Mouse (Mus musculus) intestine, postnatal 0 days (tissue): ENCODE data around the gene Golga7b. TPM values are rescaled to one million over a fixed set of nuclear protein-coding genes. Genes with fewer than 3 reads are reported as not detected.
A peak's percentile ranks its signal among the peaks of the same experiment; 100 is the strongest.

Experiments
- ATAC-seq: fragments of 200-750 bp; cut with Nextera tagmentation; 2 replicates; pipeline ENCODE4 v1.8.0; 2017; ENCODE audit warnings: mild to moderate bottlenecking, moderate TSS enrichment, moderate library complexity
- H3K27ac ChIP-seq: fragments of 300-500 bp; sonication (generic); 2 replicates; pipeline ENCODE4 v1.5.1; 2014; ENCODE audit warnings: mild to moderate bottlenecking, low read depth, low read length, moderate library complexity
- H3K27me3 ChIP-seq: fragments of 300-500 bp; sonication (generic); replicated peaks from 2 replicates; pipeline ENCODE4 v1.6.1; 2014; ENCODE audit warnings: low read length, mixed read lengths; ENCODE audit not compliant: control insufficient read depth, insufficient read depth
- H3K36me3 ChIP-seq: fragments of 300-500 bp; sonication (generic); 2 replicates; pipeline ENCODE4 v1.6.1; 2014; ENCODE audit warnings: mild to moderate bottlenecking, moderate library complexity; ENCODE audit not compliant: control insufficient read depth, insufficient read depth
- H3K4me1 ChIP-seq: fragments of 300-500 bp; sonication (generic); replicated peaks from 2 replicates; pipeline ENCODE4 v1.6.1; 2014; ENCODE audit warnings: antibody characterized with exemption, low read length, mixed read lengths; ENCODE audit not compliant: control insufficient read depth, insufficient read depth
- H3K4me2 ChIP-seq: fragments of 300-500 bp; sonication (generic); replicated peaks from 2 replicates; pipeline ENCODE4 v1.6.1; 2014; ENCODE audit warnings: low read depth, mild to moderate bottlenecking, moderate library complexity
- H3K4me3 ChIP-seq: fragments of 300-500 bp; sonication (generic); 2 replicates; pipeline ENCODE4 v1.5.1; 2014; ENCODE audit warnings: low read depth, low read length
- H3K9ac ChIP-seq: fragments of 300-500 bp; sonication (generic); 2 replicates; pipeline ENCODE4 v1.6.1; 2014; ENCODE audit warnings: mild to moderate bottlenecking, low read depth, low read length
- H3K9me3 ChIP-seq: fragments of 300-500 bp; sonication (generic); 2 replicates; pipeline ENCODE4 v1.6.1; 2016; ENCODE audit warnings: mixed run types; ENCODE audit not compliant: control insufficient read depth
- CTCF ChIP-seq: sonication (generic); IDR thresholded peaks from 2 replicates; pipeline ENCODE4 v1.5.1; 2016; ENCODE audit warnings: low read depth, mild to moderate bottlenecking, control low read depth, antibody characterized with exemption, moderate library complexity
- WGBS: fragments of 180-500 bp; shearing (Covaris S2); extraction: QIAGEN DNeasy Blood & Tissue Kit; methylation state at CpG from one replicate; pipeline ENCODE4 v1.1.7; 2014; 5-methylcytosine and 5-hydroxymethylcytosine counted together
- polyA plus RNA-seq: library from polyadenylated mRNA; unstranded; fragments of >200 nt; fragmentation: Nextera tagmentation; extraction: Ambion mirVana; gene quantifications from 2 replicates; pipeline ENCODE4 v1.2.1, GENCODE M21; 2015

Golga7b gene
- polyA plus RNA-seq, 1 experiment from 2014 or later: 0.86 TPM

DNA sequence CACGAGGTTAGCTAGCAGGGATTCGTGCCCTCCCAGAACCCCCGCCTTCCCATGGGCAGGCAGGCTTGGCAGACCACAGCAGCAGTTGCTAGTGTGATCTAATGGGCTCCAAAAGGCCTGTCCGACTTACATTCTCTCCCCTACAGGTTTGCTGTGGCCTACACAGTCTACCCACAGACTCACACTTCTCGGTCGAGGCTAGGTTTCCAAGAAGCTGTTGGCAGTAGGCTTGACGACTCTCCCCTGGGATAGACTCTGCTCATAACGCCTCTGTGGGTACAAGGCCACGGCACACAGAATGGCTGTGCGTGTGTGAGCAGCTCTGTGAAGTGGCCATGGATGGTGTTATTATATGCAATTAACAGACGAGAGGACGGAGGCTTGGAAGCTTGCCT is 9.9 kb downstream of the Golga7b start:
- no peak for ATAC-seq
- 0 out of 2 replicates have a peak, but pooled peaks cover 2% of the 10 kb centered on the region for H3K4me1 ChIP-seq
- WGBS: 86% methylated on average over 12 of the region's 12 CpGs
- H3K27ac ChIP-seq: no peak overlapping the region
- TF ChIP-seq CTCF: no peak
- no peaks in the 10 kb centered on the region for H3K36me3 ChIP-seq
- no peak overlapping the region for H3K9ac ChIP-seq
- no peaks in the 10 kb centered on the region for H3K9me3 ChIP-seq
- no peak overlapping the region for H3K4me3 ChIP-seq
- peaks cover 22% of the 10 kb centered on the region; the same call in 1 of the 2 replicates for H3K27me3 ChIP-seq
- H3K4me2 ChIP-seq: no peak overlapping the region

DNA sequence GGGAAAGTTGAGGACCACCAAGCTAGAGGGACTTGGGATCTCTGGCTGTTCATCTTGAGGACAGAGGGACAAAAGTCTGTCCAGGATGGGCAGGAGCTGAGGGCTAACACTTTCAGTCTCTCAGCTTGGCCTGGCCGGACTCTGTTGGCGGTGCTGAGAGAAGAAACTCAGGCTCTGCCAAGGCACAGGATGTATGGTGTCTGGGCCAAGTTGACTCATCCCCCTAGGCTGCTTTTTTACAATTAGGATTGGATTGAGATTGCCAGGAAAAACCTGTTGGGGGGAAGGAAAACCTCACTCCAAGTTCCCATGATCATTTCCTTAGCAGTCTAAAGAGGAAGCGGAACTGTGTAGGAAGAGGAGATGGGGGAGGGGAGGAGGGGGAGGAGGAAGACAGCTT is 10.7 kb downstream of the Golga7b start:
- ATAC-seq: no peak
- Histone ChIP-seq H3K9me3 (no peaks in the 10 kb centered on the region), H3K4me3 (no peak overlapping the region), H3K4me1 (0 out of 2 replicates have a peak, but pooled peaks cover 2% of the 10 kb centered on the region), H3K27me3 (peaks cover 22% of the 10 kb centered on the region; the same call in 1 of the 2 replicates), H3K27ac (no peak overlapping the region), H3K9ac (no peak overlapping the region), H3K36me3 (no peaks in the 10 kb centered on the region), H3K4me2 (no peak overlapping the region)
- WGBS: 74% methylated on average over 3 of the region's 3 CpGs
- no peak for TF ChIP-seq CTCF

DNA sequence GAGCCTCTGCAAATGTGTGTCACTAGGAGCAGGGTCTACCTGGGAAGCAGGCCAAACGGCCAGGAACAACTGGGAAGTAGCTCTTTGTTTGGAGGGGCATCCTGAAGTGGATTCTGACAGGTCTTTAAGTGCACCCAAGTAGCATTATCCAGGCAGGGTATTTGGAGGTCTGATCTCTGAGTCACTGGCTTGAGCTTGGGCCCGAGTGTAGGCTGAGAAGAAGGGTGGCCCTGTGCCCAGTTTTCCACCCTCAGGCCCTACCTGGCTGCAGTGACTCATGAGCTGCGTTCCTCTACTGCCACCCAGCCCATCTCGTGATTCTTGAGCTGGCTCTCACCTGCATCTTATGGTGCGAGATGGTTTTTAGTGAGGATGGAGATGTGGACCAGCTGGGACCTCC is 11.2 kb downstream of the Golga7b start:
- WGBS: 63% methylated on average over 5 of the region's 5 CpGs
- H3K4me3 ChIP-seq: no peak overlapping the region
- no peak for ATAC-seq
- H3K27ac ChIP-seq: no peak overlapping the region
- 0 out of 2 replicates have a peak, but pooled peaks cover 2% of the 10 kb centered on the region for H3K4me1 ChIP-seq
- no peaks in the 10 kb centered on the region for H3K36me3 ChIP-seq
- H3K4me2 ChIP-seq: no peak overlapping the region
- no peak for TF ChIP-seq CTCF
- no peak overlapping the region for H3K9ac ChIP-seq
- no peaks in the 10 kb centered on the region for H3K9me3 ChIP-seq
- H3K27me3 ChIP-seq: peaks cover 19% of the 10 kb centered on the region; the same call in 1 of the 2 replicates

DNA sequence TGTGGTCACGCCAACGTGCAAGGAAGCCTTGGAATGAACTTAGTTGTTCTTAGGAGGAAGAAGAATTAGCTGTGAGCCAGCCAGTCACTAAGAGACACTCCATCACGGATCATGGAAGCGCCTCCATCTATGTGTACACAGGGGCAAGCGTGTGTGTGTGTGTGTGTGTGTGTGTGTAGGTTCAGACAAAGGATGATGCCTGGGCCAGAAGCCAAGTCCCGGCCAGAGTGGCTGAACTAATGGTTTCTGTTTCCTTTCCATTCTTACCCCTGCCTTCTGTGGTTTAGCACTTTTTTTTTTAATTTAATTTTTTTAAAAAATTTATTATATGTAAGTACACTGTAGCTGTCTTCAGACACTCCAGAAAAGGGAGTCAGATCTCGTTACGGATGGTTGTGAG is 13.1 kb downstream of the Golga7b start:
- Histone ChIP-seq H3K4me2 (no peak overlapping the region), H3K27me3 (peaks cover 8% of the 10 kb centered on the region; the same call in 1 of the 2 replicates), H3K4me3 (no peak overlapping the region), H3K9me3 (no peaks in the 10 kb centered on the region), H3K9ac (no peak overlapping the region), H3K36me3 (no peaks in the 10 kb centered on the region), H3K4me1 (0 out of 2 replicates have a peak, but pooled peaks cover 2% of the 10 kb centered on the region), H3K27ac (no peak overlapping the region)
- ATAC-seq: no peak
- no peak for TF ChIP-seq CTCF
- WGBS: 76% methylated on average over 8 of the region's 8 CpGs

DNA sequence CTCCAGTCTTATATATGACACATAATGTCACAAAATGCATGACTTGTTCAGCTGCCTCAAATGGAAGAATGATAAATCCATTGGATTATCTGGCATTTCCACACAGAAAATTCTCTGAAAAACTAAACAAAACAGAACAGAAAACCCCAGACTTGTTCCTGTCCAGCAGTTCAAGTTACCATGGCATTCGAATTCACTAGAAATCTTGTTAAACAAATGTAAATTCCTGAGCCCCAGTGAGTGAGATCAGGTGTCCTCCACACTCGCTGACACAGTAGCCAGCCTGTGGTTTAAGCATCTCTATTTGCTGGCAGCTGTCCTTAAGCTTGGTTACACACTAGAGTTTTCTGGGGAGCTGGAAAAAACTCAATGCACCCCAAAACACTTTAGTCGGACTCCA is 16.1 kb downstream of the Golga7b start:
- no peak for TF ChIP-seq CTCF
- no peak overlapping the region for H3K4me2 ChIP-seq
- WGBS: 38% methylated on average over 3 of the region's 3 CpGs
- H3K4me1 ChIP-seq: no peaks in the 10 kb centered on the region
- no peak for ATAC-seq
- H3K27ac ChIP-seq: no peak overlapping the region
- 0 out of 2 replicates have a peak, but pooled peaks cover 3% of the 10 kb centered on the region for H3K27me3 ChIP-seq
- H3K9me3 ChIP-seq: no peaks in the 10 kb centered on the region
- no peak overlapping the region for H3K9ac ChIP-seq
- H3K4me3 ChIP-seq: no peak overlapping the region
- no peaks in the 10 kb centered on the region for H3K36me3 ChIP-seq

DNA sequence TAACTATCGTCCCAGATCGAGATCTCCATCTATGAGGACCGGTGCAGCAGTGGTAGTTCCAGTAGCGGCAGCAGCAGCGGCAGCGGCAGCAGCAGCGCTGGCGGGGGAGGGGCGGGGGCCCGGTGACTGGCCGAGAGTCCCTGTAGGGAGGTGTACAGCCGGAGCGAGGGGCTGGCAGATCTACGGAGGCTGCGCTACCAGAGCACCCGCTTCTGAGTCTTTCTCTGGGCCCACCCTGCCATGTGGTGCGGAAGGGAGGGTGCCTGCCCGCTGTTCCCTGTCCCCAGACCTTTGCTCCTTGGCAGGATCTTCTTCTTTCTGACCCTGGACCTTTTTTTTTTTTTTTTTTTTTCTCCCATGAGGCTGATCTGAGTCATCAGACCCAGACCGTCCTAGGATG is 21.0 kb downstream of the Golga7b start:
- Histone ChIP-seq H3K4me1 (no peaks in the 10 kb centered on the region), H3K27me3 (0 out of 2 replicates have a peak, but pooled peaks cover 3% of the 10 kb centered on the region), H3K36me3 (no peaks in the 10 kb centered on the region), H3K4me2 (peak overlapping the region; percentile 43), H3K9me3 (no peaks in the 10 kb centered on the region), H3K27ac (no peak overlapping the region), H3K4me3 (no peak overlapping the region), H3K9ac (no peak overlapping the region)
- TF ChIP-seq CTCF: no peak
- no peak for ATAC-seq
- 2% methylated on average over 19 of the region's 19 CpGs for WGBS

DNA sequence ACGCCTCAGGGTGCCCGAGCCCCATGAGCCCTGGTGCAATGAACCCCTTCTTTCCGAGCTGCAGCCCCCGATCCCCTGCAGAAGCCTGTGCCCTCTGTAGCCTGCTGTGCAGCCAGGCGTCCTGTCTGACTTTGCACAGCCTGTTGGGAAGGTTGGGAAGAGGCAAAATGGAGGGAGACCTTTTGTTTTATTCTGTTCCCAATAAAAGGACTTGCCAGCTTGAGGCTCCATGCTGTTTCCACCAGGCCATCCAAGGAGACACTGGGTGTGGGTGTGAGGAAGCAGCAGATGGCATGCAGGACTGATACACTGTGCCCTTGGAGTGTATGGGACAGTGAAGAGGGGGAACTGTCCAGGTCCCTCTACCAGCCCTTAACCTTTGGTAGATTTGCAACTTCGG is 22.7 kb downstream of the Golga7b start:
- 64% methylated on average over 6 of the region's 6 CpGs for WGBS
- no peaks in the 10 kb centered on the region for H3K9me3 ChIP-seq
- no peak for ATAC-seq

More for the DNA sequence above, 22.7 kb downstream of the Golga7b start:
- TF ChIP-seq CTCF: no peak
- Histone ChIP-seq H3K36me3 (no peaks in the 10 kb centered on the region), H3K4me1 (no peaks in the 10 kb centered on the region), H3K27ac (no peak overlapping the region), H3K9ac (no peak overlapping the region), H3K4me2 (no peak overlapping the region), H3K4me3 (no peak overlapping the region), H3K27me3 (0 out of 2 replicates have a peak, but pooled peaks cover 3% of the 10 kb centered on the region)
